Mouse (Mus musculus): ENCODE measurements around the gene Klrc2. TPM values are rescaled to one million over a fixed set of nuclear protein-coding genes. Genes with fewer than 3 reads are reported as not detected.
"Not testable (repeated sequence)": the region's sequence is repeated elsewhere in the genome, so short reads cannot be mapped to it uniquely, and the experiment has no call there.

Gene Klrc2
- not detected for total RNA-seq (2021)
- long read RNA-seq, experiment 1: 0 reads
- long read RNA-seq, experiment 2: 0 reads

DNA sequence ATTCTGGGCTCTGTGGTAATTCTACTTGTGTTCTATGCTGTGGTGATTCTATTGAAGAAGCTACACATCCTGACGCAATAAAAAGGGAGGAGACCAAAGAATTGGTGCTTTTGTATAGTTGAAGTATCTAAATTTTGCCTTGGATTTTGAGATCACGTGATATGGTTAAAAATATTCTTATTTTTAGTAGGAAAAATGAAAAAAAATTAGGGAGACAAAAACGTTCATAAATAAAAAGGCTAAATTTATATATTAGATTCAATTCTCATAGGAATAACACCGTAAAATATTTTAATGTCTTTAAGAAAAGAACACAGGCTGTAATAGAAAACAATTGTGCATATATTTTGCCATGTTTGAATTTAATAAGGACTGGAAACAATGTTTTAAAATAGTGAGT, at the start of gene Klrc2:
TSS of gene Klrc2 (minus strand) at position 101 of the 400 bp plus-strand sequence.
- DNase-seq (ENCODE audit: low spot score): not testable (repeated sequence)

DNA sequence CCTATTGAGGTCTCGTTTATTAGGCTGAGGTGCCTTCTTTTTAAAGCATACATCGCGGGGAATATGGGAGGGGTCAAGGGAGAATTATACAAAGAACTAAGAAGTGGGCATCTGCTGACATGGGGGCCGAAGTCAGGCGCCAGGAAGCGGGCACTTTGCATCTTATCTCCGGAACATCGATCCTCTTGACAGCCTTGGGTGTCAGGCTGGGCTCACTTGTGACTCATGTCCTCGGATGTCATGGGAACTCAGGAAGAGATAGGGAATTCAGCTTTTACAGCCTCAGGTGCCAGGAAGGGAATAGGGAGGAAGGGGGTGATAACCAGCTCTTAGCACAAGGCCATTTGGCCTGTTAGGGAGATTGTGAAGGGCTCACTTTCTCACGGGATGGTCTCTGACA, 30.9 kb upstream of the Klrc2 start:
- DNase-seq (ENCODE audit: low spot score): not testable (repeated sequence)

DNA sequence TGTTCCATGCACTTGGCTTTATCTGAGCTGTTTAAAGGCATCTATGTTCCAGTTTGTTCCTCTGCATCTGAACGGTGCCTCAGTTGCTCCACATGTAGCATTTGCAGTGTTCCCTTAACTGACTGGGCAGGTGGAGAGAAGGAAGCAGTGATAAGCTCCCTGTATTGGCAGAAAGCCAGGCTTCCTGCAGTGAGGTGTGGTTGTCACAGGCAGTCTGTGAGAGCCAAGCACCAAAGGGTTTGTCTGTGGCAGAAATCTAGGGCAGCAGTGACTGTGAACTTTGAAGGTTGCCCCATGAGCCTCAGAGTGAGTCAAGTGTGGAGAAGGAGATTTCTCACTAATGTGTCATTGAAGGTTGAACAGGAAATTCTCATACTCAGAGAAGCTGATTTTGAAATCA, 19.9 kb upstream of the Klrc2 start:
- DNase-seq (ENCODE audit: low spot score): no peak

DNA sequence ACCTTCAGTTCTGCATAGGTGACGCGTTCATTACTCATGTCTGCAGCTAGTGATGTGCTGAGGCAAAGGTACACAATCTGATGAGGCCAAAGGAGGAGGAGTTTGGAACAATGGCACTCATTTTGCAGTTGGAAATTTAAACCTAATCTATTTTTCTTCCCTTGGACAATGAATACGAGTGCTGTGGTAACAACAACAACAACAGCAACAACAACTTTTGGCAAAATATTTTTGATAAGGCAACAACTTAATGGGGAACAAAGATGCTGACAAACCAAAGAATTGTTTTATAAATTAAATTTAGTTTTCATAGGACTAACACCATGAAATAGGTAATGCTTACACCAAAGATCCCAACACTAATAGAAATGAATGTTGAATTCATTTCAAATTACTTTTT, 18.4 kb upstream of the Klrc2 start, which contains the start of gene Klrc1:
TSS of gene Klrc1 (minus strand) at position 101 of the 400 bp plus-strand sequence.
- no peak for DNase-seq (ENCODE audit: low spot score)

DNA sequence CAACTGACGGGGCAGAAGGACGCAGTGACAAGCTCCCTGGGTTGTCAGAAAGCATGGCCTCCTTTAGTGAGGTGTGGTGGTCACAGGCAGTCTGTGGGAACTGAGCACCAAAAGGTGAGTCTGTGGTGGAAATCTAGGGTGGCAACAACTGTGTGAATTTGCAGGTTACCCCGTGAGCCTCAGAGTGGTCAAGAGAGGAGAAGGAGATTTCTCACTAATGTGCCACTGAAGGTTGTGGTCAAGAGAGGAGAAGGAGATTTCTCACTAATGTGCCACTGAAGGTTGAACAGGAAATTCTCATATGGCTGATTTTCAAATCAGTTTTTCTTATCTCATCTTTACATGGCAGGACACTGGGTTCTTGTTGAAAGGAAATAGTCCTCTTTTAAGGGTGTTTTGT, 812 bp upstream of the Klrc2 start:
- DNase-seq (ENCODE audit: low spot score): not testable (repeated sequence)

DNA sequence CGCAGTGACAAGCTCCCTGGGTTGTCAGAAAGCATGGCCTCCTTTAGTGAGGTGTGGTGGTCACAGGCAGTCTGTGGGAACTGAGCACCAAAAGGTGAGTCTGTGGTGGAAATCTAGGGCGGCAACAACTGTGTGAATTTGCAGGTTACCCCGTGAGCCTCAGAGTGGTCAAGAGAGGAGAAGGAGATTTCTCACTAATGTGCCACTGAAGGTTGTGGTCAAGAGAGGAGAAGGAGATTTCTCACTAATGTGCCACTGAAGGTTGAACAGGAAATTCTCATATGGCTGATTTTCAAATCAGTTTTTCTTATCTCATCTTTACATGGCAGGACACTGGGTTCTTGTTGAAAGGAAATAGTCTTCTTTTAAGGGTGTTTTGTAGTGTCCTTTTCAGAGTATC, 16.4 kb downstream of the Klrc2 start:
- not testable (repeated sequence) for DNase-seq (ENCODE audit: low spot score)

DNA sequence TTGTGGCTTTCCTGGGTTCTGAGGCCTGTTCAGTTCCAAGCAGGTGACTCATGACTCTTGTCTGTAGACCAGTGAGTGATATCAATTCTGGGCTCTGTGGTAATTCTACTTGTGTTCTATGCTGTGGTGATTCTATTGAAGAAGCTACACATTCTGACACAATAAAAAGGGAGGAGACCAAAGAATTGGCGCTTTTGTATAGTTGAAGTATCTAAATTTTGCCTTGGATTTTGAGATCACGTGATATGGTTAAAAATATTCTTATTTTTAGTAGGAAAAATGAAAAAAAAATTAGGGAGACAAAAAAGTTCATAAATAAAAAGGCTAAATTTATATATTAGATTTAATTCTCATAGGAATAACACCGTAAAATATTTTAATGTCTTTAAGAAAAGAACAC, 17.3 kb downstream of the Klrc2 start, which contains the start of gene Klrc3:
TSS of gene Klrc3 (minus strand) at position 101 of the 400 bp plus-strand sequence.
- DNase-seq (ENCODE audit: low spot score): not testable (repeated sequence)

DNA sequence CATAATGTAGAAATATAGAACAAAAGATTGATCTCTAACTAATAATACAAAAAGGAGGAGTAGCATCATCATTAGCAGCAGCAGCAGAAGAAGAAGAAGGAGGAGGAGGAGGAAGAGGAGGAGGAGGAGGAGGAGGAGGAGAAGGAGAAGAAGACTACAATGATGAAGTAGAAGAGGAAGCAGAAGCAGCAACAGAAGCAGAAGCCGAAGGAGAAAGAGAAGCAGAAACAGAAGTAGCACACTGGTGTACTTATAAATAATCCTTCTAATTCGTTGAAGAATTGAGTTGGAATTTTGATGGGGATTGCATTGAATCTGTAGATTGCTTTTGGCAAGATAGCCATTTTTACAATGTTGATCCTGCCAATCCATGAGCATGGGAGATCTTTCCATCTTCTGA, 29.4 kb downstream of the Klrc2 start:
- not testable (repeated sequence) for DNase-seq (ENCODE audit: low spot score)

DNA sequence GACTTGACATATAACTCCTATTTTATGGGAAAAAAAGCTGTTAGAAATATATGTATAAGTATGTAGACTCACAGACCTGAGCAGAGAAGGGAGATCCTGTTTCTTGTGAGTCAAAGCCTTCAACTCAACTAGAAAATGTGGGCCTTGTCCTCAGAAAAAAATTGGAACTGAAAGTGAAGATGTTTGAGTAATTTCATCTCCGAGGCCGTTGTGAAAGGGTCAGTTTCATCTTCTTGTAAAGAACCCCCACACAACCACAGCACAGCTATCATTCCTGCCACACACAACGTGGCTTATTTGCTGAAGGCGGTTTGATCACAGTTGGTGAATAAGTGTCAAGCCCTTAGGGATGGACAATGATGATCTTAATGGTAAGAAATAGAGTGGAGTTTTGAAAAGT, 36.8 kb downstream of the Klrc2 start, which contains the start of gene Klrk1:
TSS of gene Klrk1 (minus strand) at position 130 of the 400 bp plus-strand sequence.
- DNase-seq (ENCODE audit: low spot score): no peak

DNA sequence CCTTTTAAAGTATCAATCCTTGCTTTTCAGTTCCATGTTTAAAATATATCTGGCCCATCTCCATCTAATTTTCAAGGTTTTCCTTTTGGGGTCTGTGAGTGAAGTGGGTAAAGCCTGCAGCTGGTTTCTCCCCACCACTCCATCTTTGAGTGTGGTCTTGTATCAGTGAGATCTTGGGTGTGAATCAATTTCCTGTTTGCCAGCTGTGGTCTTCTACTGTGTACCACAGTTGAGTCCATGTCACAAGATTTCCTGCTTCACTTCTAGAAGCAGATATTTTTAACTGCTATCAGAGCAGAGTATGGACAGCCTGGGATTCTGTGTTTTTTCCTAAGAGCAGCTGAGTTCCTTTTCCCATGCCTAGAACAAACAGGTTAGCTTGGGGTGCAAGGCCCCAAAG, 52.1 kb downstream of the Klrc2 start:
- no peak for DNase-seq (ENCODE audit: low spot score)

Small RNA genes lying within 50 kb of the gene (microRNA-seq; reads per million reads assigned to microRNA genes)
- gene Mir680-1: not detected

Other genes starting within 250 kb of the Klrc2 start
- gene Clec1a, start 208.7 kb downstream of the Klrc2 start, total RNA-seq (2021): 1 to 10 TPM; 1.6 to 1.8 TPM
- gene Olr1, start 153.5 kb downstream of the Klrc2 start, total RNA-seq (2021): under 1 TPM in 1 of 2 experiments, not detected in 1; 0.31 TPM
- gene Tmem52b, start 148.1 kb downstream of the Klrc2 start, total RNA-seq (2021): not detected
- gene Gabarapl1, start 127.5 kb downstream of the Klrc2 start, total RNA-seq (2021): 100 to 1,000 TPM in 1 of 2 experiments, 10 to 100 TPM in 1; 61.3 to 105 TPM
- not detected for gene Klre1, start 82.8 kb downstream of the Klrc2 start, total RNA-seq (2021)
- not detected for gene Klrd1, start 68.9 kb downstream of the Klrc2 start, total RNA-seq (2021)
- not detected for gene Klrk1, start 36.8 kb downstream of the Klrc2 start, total RNA-seq (2021)
- gene Klrc3, start 17.4 kb downstream of the Klrc2 start, total RNA-seq (2021): not detected
- not detected for gene Klrc1, start 18.3 kb upstream of the Klrc2 start, total RNA-seq (2021)
- not detected for gene Klri1, start 56.4 kb upstream of the Klrc2 start, total RNA-seq (2021)
- gene Klri2, start 79.8 kb upstream of the Klrc2 start, total RNA-seq (2021): not detected
- gene Gm156, start 123.6 kb upstream of the Klrc2 start, total RNA-seq (2021): not detected
- not detected for gene Gm17631, start 202.0 kb upstream of the Klrc2 start, total RNA-seq (2021)
- not detected for gene Klra17, start 216.0 kb upstream of the Klrc2 start, total RNA-seq (2021)